Mouse (Mus musculus): Measurements from ENCODE around the gene Kazn.

The Kazn gene

DNA sequence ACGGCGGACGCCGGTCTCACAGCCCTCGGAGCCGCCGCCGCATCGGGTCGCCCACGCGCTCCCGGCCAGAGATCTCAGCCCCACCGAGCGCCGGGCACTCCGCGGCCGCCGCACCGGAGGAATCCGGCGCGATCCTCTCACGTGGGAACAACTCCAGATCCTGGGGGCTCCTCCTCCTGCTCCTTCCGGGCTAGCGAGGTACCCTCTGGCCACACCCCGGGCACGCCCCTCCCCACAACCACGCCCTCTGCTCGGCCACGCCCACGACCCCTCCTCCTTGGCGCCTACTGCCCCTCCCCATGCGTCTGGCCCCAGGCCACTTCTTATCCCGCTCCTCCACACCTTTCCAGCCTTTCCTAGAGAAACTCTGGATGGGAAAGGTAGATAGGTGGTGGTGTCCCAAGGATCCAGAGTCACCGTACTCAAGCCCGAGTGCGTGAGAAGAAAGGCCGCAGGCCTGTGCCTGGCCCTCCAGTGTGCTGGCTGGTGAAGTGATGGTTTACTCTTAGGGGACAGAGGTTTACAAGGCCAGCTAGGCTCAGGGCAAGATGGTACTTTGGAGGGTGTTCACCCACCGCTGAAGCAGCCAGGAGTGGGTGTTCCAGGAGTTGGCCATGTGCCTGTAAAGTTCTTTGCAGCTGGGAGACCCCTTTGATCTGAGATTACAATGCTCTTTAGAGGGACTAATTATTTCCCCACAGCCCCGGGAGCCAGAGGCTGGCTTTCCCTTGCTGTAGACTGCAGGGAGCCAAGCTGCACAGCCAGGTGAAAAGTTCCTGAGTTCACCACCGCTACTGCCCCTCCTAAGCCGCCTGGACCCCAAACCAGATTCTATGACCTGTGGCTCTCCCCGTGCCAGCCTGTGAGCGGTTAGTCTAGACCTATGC, at the start of gene Kazn:
Gene Kazn, minus strand, starts transcription at position 162 of the 887 bp plus-strand sequence.
- DNase-seq (ENCODE audit: low read depth, low spot score): peak; percentile 91

- DNase-seq (ENCODE audit: low read depth, low spot score): peak; percentile 65
Observed at GRCm38 (mm10) chr4:142285471-142285870, 46.3 kb upstream of the Kazn start.

DNA sequence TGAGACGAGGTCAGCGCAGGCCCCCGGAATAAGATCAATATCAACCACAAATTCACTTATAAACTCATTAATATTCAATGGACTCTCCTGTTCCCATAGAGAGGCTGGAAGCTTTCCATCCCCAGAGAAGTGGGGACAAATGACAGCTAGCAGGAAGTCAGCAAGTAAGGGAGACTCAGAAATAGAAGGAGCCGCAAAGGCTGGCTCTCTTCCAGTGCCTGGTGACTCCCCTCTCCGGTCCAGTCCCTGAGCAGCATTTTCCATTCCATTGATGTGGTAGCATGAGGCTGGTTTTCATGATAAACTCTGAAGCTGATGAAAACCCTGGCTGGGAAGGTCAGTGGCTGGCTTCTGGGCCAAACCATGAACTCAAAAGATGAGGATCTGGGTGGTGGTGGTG, 44.7 kb upstream of the Kazn start:
- DNase-seq (ENCODE audit: low read depth, low spot score): no peak

- no peak for DNase-seq (ENCODE audit: low read depth, low spot score)
Observed at GRCm38 (mm10) chr4:142278197-142278575, 39.0 kb upstream of the Kazn start.

GRCm38 (mm10) chr4:142277481-142278196, 38.4 kb upstream of the Kazn start:
- DNase-seq (ENCODE audit: low read depth, low spot score): peak; percentile 52

- peak; percentile 79 for DNase-seq (ENCODE audit: low read depth, low spot score)
Observed at GRCm38 (mm10) chr4:142275242-142275641, 36.0 kb upstream of the Kazn start.

DNA sequence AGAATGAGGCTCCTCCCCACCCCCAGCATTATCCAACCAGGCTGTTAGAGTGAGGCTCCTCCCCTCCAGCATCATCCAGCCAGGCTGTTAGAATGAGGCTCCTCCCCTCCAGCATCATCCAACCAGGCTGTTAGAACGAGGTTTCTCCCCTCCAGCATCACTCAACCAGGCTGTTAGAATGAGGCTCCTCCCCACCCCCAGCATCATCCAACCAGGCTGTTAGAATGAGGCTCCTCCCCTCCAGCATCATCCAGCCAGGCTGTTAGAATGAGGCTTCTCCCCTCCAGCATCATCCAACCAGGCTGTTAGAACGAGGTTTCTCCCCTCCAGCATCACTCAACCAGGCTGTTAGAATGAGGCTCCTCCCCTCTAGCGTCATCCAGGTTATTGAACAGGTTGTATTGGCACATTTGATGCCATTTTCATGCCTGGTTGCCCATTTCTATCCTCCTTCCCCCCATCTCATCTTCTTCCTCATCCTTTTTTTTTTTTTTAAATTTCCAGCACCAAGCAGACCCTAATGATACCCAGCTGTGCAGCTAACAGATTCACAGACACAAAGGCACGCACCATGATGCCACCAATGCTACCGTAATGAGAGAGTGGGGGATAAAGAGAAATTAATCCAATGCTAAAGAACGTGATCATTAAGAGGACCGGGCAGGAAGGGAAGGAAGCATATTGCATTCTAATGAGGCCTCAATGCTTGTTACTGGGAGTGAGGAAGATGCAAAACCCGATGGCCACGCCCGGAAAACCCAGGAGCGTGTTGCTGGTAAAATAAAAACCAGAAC, 35.4 kb upstream of the Kazn start:
- peak; percentile 94 for DNase-seq (ENCODE audit: low read depth, low spot score)

- DNase-seq (ENCODE audit: low read depth, low spot score): no peak
Observed at GRCm38 (mm10) chr4:142271506-142271905, 32.3 kb upstream of the Kazn start.

DNA sequence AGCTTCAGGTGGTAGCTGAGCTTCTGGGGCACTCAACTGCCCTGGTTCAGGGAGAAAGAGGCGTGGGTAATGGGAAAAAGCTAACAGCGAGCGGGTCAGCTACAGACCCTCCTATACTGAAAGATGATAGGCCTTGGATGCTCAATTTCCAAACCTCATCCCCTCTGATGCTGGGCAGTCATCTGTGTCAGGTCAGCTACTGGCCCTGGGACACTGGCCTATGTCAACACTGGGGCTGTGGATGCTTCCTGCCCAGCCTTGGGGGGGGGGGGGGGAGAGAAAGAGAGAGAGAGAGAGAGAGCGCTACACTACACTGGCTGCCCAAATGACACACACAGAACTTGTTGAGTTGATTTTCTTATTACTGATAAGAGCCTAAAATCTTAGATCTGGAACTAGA, 28.6 kb upstream of the Kazn start:
- no peak for DNase-seq (ENCODE audit: low read depth, low spot score)

DNA sequence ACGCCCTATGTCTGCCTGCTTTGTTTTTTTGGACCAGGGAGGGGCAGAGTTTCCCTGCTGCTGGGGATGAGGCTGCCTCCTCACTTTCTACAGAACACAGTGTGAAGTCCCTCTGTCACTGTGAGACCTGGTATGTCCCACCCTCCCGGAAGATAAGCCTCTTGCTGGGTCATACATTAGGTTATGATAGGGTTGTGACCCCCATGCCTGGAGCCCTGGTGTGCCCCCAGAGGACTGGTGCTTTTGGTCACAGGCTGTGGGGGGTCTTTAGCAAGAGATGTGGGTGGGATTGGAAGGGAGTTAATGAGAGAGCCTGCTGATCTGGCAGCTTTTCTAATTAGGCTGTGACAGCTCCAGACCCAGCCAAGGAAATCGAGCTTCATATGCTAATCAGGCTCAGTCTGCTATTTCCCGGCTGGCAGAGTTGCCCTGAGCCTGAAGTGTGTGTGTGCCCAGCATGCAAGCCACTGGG, 28.2 kb upstream of the Kazn start:
- DNase-seq (ENCODE audit: low read depth, low spot score): no peak

DNA sequence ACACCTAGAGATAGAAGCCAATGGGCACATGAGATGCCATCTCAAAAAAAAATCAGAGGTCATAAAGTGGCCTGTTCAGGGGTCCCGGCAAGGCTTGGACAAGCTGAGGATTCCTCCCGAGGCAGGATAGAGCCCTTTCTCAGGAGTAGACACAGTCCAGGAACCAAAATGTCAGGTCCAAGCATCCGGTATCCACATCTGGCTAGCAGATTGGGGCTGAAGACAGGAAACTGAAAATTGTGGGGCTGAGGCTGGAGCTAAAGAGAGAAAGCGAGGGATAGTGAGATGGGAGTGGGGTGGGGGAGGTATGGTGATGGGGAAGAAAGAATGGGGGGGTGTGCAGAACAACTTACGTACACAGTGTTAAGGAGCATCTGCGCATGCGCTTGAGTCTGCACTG, 25.1 kb upstream of the Kazn start:
- DNase-seq (ENCODE audit: low read depth, low spot score): no peak

GRCm38 (mm10) chr4:142261725-142262124, 22.5 kb upstream of the Kazn start:
- DNase-seq (ENCODE audit: low read depth, low spot score): no peak

- no peak for DNase-seq (ENCODE audit: low read depth, low spot score)
Observed at GRCm38 (mm10) chr4:142258730-142259129, 19.5 kb upstream of the Kazn start.

DNA sequence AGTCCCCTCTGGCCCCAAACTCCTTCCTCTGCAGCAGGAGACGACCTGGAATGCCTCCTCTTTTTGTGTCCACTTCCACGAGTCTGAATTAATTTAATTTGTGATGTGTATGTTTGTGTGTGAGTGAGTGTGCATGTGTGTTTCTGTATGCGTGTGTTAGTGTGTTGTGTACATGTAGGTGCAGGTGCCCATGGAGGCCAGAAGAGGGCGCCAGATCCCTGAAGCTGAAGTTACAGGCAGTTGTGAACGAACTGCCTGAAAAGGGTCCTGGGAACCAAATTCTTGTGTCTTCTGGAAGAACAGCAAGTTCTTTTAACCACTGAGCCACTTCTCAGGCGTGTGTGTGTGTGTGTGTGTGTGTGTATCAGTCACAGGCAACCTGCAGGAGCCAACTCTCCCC, 14.9 kb upstream of the Kazn start:
- DNase-seq (ENCODE audit: low read depth, low spot score): peak; percentile 79

- peak; percentile 70 for DNase-seq (ENCODE audit: low read depth, low spot score)
Observed at GRCm38 (mm10) chr4:142251471-142252354, 12.5 kb upstream of the Kazn start.

GRCm38 (mm10) chr4:142250054-142250453, 10.9 kb upstream of the Kazn start:
- DNase-seq (ENCODE audit: low read depth, low spot score): peak; percentile 82

GRCm38 (mm10) chr4:142249401-142249800, 10.2 kb upstream of the Kazn start:
- DNase-seq (ENCODE audit: low read depth, low spot score): peak; percentile 92

GRCm38 (mm10) chr4:142248426-142248825, 9.2 kb upstream of the Kazn start:
- DNase-seq (ENCODE audit: low read depth, low spot score): peak; percentile 87

GRCm38 (mm10) chr4:142246698-142247097, 7.5 kb upstream of the Kazn start:
- no peak for DNase-seq (ENCODE audit: low read depth, low spot score)

DNA sequence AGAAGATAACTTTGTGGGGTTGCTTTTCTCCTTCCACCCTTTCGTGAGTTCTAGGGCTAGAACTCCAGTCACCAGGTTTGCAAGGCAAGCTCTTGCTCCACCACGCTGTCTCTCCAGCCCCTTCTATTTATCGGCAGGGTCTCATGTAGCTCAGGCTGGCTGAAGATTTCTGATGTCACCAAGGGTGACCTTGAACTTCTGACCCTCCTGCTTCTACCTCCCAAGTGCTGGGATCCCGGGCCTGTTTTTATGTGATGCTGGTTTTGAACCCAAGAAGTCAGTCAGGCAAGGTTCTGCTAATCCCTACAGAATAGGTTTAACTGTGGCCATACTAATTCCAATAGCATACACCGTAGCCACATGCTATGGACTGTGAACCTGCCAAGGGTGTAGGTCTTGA, 5.4 kb upstream of the Kazn start:
- DNase-seq (ENCODE audit: low read depth, low spot score): peak; percentile 78
